Mouse (Mus musculus) cortical plate, adult 2 months (tissue): Measurements from ENCODE around the gene Atxn7l3.

Experiments
- CTCF ChIP-seq: fragments of 200-500 bp; IDR thresholded peaks from 2 replicates; pipeline ENCODE4 v1.5.1; 2011; ENCODE audit warnings: mild to moderate bottlenecking, control low read depth, low read length; ENCODE audit not compliant: insufficient read depth; ENCODE audit errors: extremely low read depth
- POLR2A ChIP-seq: fragments of 200-500 bp; IDR thresholded peaks from 2 replicates; pipeline ENCODE4 v1.6.1; 2011; ENCODE audit warnings: mild to moderate bottlenecking, low read length, control low read depth; ENCODE audit not compliant: insufficient read depth; ENCODE audit errors: extremely low read depth

DNA sequence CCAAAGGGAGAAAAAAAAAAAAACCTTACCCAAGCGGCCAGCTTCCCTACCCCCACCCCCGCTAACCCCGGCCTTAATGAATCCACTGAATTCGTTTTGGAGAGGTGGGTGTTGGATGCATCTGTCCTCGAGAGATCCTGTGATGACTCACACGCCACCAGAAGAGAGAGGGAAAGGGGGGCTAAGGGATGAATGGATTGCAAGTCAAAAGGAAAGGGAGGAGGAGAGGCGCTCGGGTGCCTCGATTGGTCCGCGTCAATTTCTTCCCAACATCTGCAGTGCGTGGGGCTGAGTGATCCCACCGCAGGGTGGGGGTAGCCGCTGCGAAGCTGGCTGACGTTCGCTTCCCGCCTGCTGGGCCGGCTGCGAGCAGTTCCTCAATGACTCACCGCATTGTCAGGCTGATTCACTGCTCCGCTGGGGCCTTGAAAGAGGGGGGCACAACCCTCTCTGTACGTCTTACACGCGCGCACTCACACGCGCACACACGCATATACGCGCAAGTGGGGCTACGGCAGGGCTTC lies 51.4 kb downstream of the Atxn7l3 start:
- no peak for TF ChIP-seq POLR2A
- no peak for TF ChIP-seq CTCF
